Mouse (Mus musculus) thymus, adult 2 months (tissue): ENCODE data around the gene Inip. TPM values are rescaled to one million over a fixed set of nuclear protein-coding genes. Genes with fewer than 3 reads are reported as not detected.
A peak's percentile ranks its signal among the peaks of the same experiment; 100 is the strongest.
"Not testable (repeated sequence)": the region's sequence is repeated elsewhere in the genome, so short reads cannot be mapped to it uniquely, and the experiment has no call there.

Source experiments
- DNase-seq: peaks from one replicate; pipeline ENCODE4 v3.0.0; 2021
- H3K27ac ChIP-seq: fragments of 200-500 bp; 2 replicates; pipeline ENCODE4 v1.5.1; 2012; ENCODE audit warnings: low read length, control low read depth; ENCODE audit not compliant: control insufficient read depth, insufficient read depth
- H3K27me3 ChIP-seq: fragments of 200-500 bp; 2 replicates; pipeline ENCODE4 v1.6.1; 2012; ENCODE audit warnings: mild to moderate bottlenecking, low read length, moderate library complexity, mixed read lengths; ENCODE audit not compliant: control insufficient read depth, insufficient read depth
- H3K36me3 ChIP-seq: fragments of 200-500 bp; 2 replicates; pipeline ENCODE4 v1.6.1; 2012; ENCODE audit warnings: mild to moderate bottlenecking, low read length, moderate library complexity; ENCODE audit not compliant: control insufficient read depth, insufficient read depth
- H3K4me1 ChIP-seq: fragments of 200-500 bp; replicated peaks from 2 replicates; pipeline ENCODE4 v1.6.1; 2012; ENCODE audit warnings: low read length; ENCODE audit not compliant: control insufficient read depth, insufficient read depth
- H3K4me3 ChIP-seq: fragments of 200-500 bp; 2 replicates; pipeline ENCODE4 v1.5.1; 2012; ENCODE audit warnings: mild to moderate bottlenecking, low read length, control low read depth, moderate library complexity; ENCODE audit not compliant: control insufficient read depth, insufficient read depth
- CTCF ChIP-seq: fragments of 200-500 bp; IDR thresholded peaks from 2 replicates; pipeline ENCODE4 v1.5.1; 2012; ENCODE audit warnings: mild to moderate bottlenecking, control low read depth, low read length, moderate library complexity, borderline replicate concordance; ENCODE audit not compliant: control insufficient read depth, poor library complexity, insufficient read depth; ENCODE audit errors: extremely low read depth
- POLR2A ChIP-seq: fragments of 200-500 bp; IDR thresholded peaks from 2 replicates; pipeline ENCODE4 v1.6.1; 2012; ENCODE audit warnings: mild to moderate bottlenecking, low read length, control low read depth, moderate library complexity; ENCODE audit not compliant: control insufficient read depth, poor library complexity, insufficient read depth; ENCODE audit errors: extremely low read depth
- WGBS: fragments of 180-500 bp; shearing (Covaris S2); methylation state at CpG from one replicate; pipeline ENCODE4 v1.1.7; 2018; 5-methylcytosine and 5-hydroxymethylcytosine counted together
- polyA plus RNA-seq: library from polyadenylated mRNA; depleted of rRNA; stranded (reverse); fragments of >200 nt; gene quantifications from 2 replicates; pipeline ENCODE4 v1.2.3, GENCODE M21; 2012

Inip gene
- polyA plus RNA-seq, 1 experiment, result 26.7 TPM

DNA sequence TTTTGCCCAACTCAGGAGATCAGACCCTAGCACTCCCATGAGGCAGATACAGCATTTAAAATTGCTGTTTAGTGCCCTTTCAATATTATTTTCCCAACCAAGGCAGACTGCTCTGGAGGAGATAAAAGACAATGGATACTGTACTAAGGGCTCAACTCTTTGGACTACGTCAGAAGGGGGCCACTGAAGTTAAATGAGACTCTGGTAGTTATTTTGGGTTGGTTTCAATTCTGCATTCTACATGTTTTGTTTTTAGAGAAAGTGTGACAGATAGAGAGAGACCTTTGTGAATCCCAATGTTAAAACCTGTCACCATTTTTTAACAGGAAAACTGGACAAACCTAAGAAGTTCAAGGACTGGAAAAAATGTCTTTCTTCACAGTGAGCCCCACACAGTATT is 3.4 kb upstream of the Inip start:
- TF ChIP-seq POLR2A, result no peak
- TF ChIP-seq CTCF, result no peak
- WGBS, result 91% methylated on average over 1 of the region's 1 CpGs
- Histone ChIP-seq H3K27ac (no peak overlapping the region), H3K4me1 (peaks cover 30% of the 10 kb centered on the region), H3K36me3 (no peaks in the 10 kb centered on the region), H3K27me3 (no peaks in the 10 kb centered on the region), H3K4me3 (no peak overlapping the region)
- no peak for DNase-seq

DNA sequence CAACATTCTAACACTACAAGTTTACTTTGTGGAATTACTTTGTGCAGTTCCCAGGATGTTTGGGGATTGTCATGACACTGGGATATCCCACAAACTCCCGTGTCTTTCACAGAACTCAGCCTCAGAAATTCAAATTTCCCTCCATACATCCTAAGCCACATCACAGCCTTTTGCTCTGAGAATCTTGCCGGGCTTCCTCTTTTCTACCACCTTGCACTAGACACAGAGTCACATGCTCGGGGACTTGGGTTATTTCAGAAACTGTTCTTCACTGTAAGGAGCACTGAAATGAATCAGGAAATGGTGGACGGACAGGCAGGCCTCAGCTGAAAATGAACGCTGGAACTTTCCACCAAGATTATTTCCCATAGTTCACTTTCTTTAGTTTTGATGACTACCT is 2.0 kb upstream of the Inip start:
- 6% methylated on average over 5 of the region's 5 CpGs for WGBS
- H3K36me3 ChIP-seq, result no peaks in the 10 kb centered on the region
- no peak overlapping the region for H3K27ac ChIP-seq
- TF ChIP-seq CTCF, result no peak
- TF ChIP-seq POLR2A, result no peak
- no peaks in the 10 kb centered on the region for H3K27me3 ChIP-seq
- no peak overlapping the region for H3K4me3 ChIP-seq
- DNase-seq, result peak; percentile 35
- H3K4me1 ChIP-seq, result peaks cover 27% of the 10 kb centered on the region

DNA sequence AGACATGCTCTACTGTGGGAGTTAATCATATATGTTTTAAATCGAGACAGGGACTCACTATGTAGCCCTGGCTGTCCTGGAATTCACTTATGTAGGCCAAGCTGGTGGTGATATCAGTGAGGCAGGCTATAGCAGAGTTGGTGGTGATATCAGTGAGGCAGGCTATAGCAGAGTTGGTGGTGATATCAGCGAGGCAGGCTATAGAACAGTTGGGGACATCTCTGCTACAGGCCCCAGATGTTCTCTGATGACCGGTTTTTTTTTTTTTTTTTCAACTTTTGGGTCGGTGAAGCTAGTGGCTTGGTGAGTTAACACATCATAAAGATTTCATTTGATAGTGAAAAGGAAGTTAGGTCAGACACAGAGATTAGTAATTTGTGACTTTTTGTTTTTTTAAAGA is 1.4 kb upstream of the Inip start:
- Histone ChIP-seq H3K27ac (no peak overlapping the region), H3K4me1 (peaks cover 26% of the 10 kb centered on the region), H3K4me3 (no peak overlapping the region), H3K27me3 (no peaks in the 10 kb centered on the region), H3K36me3 (no peaks in the 10 kb centered on the region)
- TF ChIP-seq CTCF (no peak), POLR2A (no peak)
- no peak for DNase-seq
- 27% methylated on average over 4 of the region's 4 CpGs for WGBS

DNA sequence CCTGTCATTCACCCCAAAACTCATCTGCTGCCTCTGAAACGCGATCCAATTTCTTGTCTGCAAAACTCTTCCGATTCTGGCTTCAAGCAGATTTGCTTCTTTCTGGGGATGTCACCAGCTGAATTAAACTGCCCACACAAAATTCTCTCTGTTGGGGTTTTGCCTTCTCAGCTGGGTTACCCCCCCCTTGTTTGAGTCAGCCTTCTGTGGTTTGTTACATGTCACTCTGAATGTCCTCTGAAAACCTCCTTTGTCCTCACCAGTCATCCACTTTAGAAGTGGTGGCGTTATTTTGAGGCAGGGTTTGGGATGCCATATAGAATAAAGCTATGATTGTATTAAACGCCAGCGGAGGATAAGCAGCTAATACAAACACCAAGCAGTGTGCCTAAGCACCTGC is 718 bp upstream of the Inip start:
- 49% methylated on average over 6 of the region's 6 CpGs for WGBS
- Histone ChIP-seq H3K36me3 (no peaks in the 10 kb centered on the region), H3K4me1 (peaks cover 25% of the 10 kb centered on the region), H3K27ac (no peak overlapping the region), H3K27me3 (no peaks in the 10 kb centered on the region), H3K4me3 (no peak overlapping the region)
- no peak for DNase-seq
- TF ChIP-seq CTCF, result no peak
- no peak for TF ChIP-seq POLR2A

DNA sequence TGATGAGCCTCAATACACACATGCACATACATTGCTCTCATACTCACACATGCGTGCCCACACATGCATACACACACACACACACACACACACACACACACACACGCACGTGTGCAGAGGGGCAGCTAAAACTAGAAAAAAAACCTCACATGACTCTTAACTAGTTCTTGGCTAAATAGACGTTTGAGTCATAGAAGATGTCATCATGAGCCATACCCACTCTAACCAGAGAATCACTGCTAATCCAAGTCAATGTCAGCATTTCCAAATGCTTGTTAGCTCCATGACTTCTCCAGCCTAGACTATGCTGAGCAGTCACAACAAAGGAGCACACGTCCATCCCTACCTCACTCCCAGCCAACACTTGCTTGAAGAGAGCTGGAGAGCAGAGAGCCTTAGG is 1.2 kb downstream of the Inip start:
- H3K27ac ChIP-seq, result no peak overlapping the region
- no peak for TF ChIP-seq CTCF
- no peak for TF ChIP-seq POLR2A
- DNase-seq, result no peak
- H3K4me1 ChIP-seq, result peaks cover 15% of the 10 kb centered on the region
- no peaks in the 10 kb centered on the region for H3K36me3 ChIP-seq
- WGBS, result 96% methylated on average over 5 of the region's 5 CpGs
- H3K27me3 ChIP-seq, result no peaks in the 10 kb centered on the region
- no peak overlapping the region for H3K4me3 ChIP-seq

DNA sequence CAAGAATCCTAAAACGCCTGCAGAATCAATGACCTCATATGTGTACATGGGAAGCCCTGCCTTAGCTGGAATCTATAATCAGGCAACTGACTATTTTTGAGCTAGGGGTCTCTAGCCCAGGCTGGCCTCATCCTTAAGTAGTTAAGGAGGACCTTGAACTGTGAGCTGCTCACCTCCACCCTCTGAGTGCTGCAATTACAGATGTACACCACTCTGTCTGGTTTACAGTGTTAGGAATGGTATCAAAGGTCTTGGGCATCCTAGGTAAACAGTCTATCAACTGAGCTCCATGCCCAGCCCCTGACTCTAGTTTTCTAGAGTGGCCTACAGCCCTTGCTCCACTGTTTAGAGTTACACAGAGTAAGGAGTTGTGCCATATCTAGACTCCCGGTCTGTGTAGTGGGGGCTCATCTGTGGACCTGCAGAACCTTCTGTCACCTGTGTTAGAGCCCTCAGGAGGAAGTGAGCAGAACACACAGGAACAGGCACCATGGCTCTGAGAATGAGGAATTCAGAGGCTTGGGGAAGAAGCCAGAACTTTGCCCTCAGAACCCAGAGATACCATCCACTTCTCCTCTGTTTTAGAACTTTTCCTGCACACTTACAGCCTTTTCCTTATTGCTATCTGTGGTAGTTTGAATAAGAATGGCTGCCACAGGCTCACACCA is 5.5 kb downstream of the Inip start:
- 60% methylated on average over 2 of the region's 2 CpGs for WGBS
- Histone ChIP-seq H3K4me3 (no peak overlapping the region), H3K27ac (no peak overlapping the region), H3K4me1 (no peaks in the 10 kb centered on the region), H3K27me3 (no peaks in the 10 kb centered on the region), H3K36me3 (no peaks in the 10 kb centered on the region)
- no peak for TF ChIP-seq CTCF
- TF ChIP-seq POLR2A, result no peak
- DNase-seq, result no peak

DNA sequence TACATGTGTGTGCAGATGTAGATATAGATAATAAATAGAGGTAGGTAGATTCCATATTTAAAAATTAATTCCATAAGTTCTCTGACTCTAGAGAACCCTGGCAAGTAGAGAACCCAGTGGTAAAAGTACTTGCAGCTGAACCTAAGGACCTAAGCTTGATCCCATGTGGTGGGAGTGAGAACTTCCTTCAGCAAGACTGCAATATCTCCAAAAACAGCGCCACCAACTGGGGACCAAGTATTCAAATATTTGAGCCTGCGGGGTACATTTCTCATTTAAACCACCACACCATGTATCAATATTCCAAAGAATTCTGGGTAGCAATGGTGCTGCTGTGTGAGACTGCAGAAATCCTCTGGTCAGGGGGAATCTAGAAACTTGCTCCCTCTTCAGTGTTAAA is 7.3 kb downstream of the Inip start:
- H3K4me1 ChIP-seq, result no peaks in the 10 kb centered on the region
- no peak for TF ChIP-seq POLR2A
- TF ChIP-seq CTCF, result no peak
- no peaks in the 10 kb centered on the region for H3K27me3 ChIP-seq
- H3K36me3 ChIP-seq, result no peaks in the 10 kb centered on the region
- no peak overlapping the region for H3K4me3 ChIP-seq
- WGBS, result 97% methylated on average over 2 of the region's 2 CpGs
- no peak overlapping the region for H3K27ac ChIP-seq
- no peak for DNase-seq

DNA sequence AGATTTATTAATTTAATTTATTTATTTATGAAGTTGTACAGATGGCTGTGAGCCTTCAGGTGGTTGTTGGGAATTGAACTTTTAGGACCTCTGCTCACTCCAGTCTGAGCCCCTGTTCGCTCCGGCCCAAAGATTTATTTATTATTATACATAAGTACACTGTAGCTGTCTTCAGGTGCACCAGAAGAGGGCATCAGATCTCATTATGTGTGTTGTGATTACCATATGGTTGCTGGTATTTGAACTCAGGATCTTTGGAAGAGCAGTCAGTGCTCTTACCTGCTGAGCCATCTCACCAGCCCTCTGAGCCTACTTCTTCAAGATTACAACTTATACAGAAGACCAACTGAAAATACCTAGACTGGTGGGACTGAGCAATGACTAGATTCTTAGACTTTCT is 7.8 kb downstream of the Inip start:
- H3K27ac ChIP-seq, H3K4me1 ChIP-seq, H3K36me3 ChIP-seq, DNase-seq, H3K27me3 ChIP-seq, H3K4me3 ChIP-seq: not testable (repeated sequence)
- 89% methylated on average over 2 of the region's 2 CpGs for WGBS
